Mouse (Mus musculus) bone marrow, adult 2 months (tissue): ENCODE measurements around the gene Zscan12. TPM values are rescaled to one million over a fixed set of nuclear protein-coding genes. Genes with fewer than 3 reads are reported as not detected.

Source experiments
- H3K27ac ChIP-seq: fragments of 200-500 bp; 2 replicates; pipeline ENCODE4 v1.5.1; 2012; ENCODE audit warnings: low read depth, mild to moderate bottlenecking, control low read depth, inconsistent platforms, low read length; ENCODE audit not compliant: control insufficient read depth, poor library complexity, insufficient read depth
- H3K4me1 ChIP-seq: fragments of 200-500 bp; 2 replicates; pipeline ENCODE4 v1.6.1; 2011; ENCODE audit warnings: low read length; ENCODE audit not compliant: control insufficient read depth, insufficient read depth
- H3K4me3 ChIP-seq: fragments of 200-500 bp; replicated peaks from 2 replicates; pipeline ENCODE3; 2011; ENCODE audit warnings: mild to moderate bottlenecking, low read depth, low read length, control low read depth; ENCODE audit not compliant: control insufficient read depth
- CTCF ChIP-seq: fragments of 200-500 bp; IDR thresholded peaks from 2 replicates; pipeline ENCODE4 v1.5.1; 2011; ENCODE audit warnings: low read length, control low read depth; ENCODE audit not compliant: control insufficient read depth, insufficient read depth
- POLR2A ChIP-seq: fragments of 200-500 bp; IDR thresholded peaks from 2 replicates; pipeline ENCODE4 v1.6.1; 2011; ENCODE audit warnings: low read depth, mild to moderate bottlenecking, control low read depth, low read length, borderline replicate concordance; ENCODE audit not compliant: control insufficient read depth
- WGBS: fragments of 180-500 bp; shearing (Covaris S2); methylation state at CpG from one replicate; pipeline ENCODE4 v1.1.7; 2018; 5-methylcytosine and 5-hydroxymethylcytosine counted together
- polyA plus RNA-seq: library from polyadenylated mRNA; stranded (reverse); fragments of >200 nt; gene quantifications from 2 replicates; pipeline ENCODE4 v1.2.4, GENCODE M21; 2011; ENCODE audit warnings: low replicate concordance; ENCODE audit not compliant: missing spikeins, insufficient read depth, insufficient read length

Gene Zscan12
- polyA plus RNA-seq, 1 experiment, result 5.9 TPM

- WGBS, result 1% methylated on average over 24 of the region's 24 CpGs
- Histone ChIP-seq H3K4me3 (no peak overlapping the region), H3K27ac (no peak overlapping the region), H3K4me1 (no peaks in the 10 kb centered on the region)
- TF ChIP-seq CTCF, result peak; percentile 51; the same call in 1 of the 2 replicates
- TF ChIP-seq POLR2A, result no peak
Observed at GRCm38 (mm10) chr13:21326657-21327211, 35.9 kb upstream of the Zscan12 start.

- Histone ChIP-seq H3K4me3 (no peak overlapping the region), H3K27ac (no peak overlapping the region), H3K4me1 (no peaks in the 10 kb centered on the region)
- no peak for TF ChIP-seq CTCF
- no peak for TF ChIP-seq POLR2A
- 7% methylated on average over 9 of the region's 9 CpGs for WGBS
Observed at GRCm38 (mm10) chr13:21327424-21327823, 35.2 kb upstream of the Zscan12 start.

GRCm38 (mm10) chr13:21346610-21347009 lies 16.0 kb upstream of the Zscan12 start, which contains the start of gene Olfr1367:
Olfr1367 (plus strand) TSS chr13:21346910.
- WGBS, result 81% methylated on average over 1 of the region's 1 CpGs
- TF ChIP-seq POLR2A (no peak), CTCF (no peak)
- no peaks in the 10 kb centered on the region for H3K4me1 ChIP-seq

GRCm38 (mm10) chr13:21350593-21350992 lies 12.0 kb upstream of the Zscan12 start:
- Histone ChIP-seq H3K27ac (no peak overlapping the region), H3K4me3 (no peak overlapping the region), H3K4me1 (no peaks in the 10 kb centered on the region)
- no peak for TF ChIP-seq CTCF
- TF ChIP-seq POLR2A, result no peak

More at GRCm38 (mm10) chr13:21346610-21347009, 16.0 kb upstream of the Zscan12 start, which contains the start of gene Olfr1367:
- H3K27ac ChIP-seq, result no peak within 1 kb of the TSS
- H3K4me3 ChIP-seq, result no peak within 1 kb of the TSS

- WGBS, result 88% methylated on average over 12 of the region's 12 CpGs
- TF ChIP-seq POLR2A, result no peak
- TF ChIP-seq CTCF, result no peak
- H3K4me3 ChIP-seq, result no peak overlapping the region
- H3K27ac ChIP-seq, result no peak overlapping the region
- no peaks in the 10 kb centered on the region for H3K4me1 ChIP-seq
Observed at GRCm38 (mm10) chr13:21363719-21364118, 1.1 kb downstream of the Zscan12 start.

- no peak overlapping the region for H3K4me3 ChIP-seq
- H3K4me1 ChIP-seq, result no peaks in the 10 kb centered on the region
- WGBS, result 68% methylated on average over 6 of the region's 6 CpGs
- TF ChIP-seq CTCF, result no peak
- TF ChIP-seq POLR2A, result no peak
- no peak overlapping the region for H3K27ac ChIP-seq
Observed at GRCm38 (mm10) chr13:21366635-21367034, 4.0 kb downstream of the Zscan12 start.

- TF ChIP-seq CTCF, result no peak
- no peak for TF ChIP-seq POLR2A
- Histone ChIP-seq H3K4me3 (no peak overlapping the region), H3K4me1 (no peaks in the 10 kb centered on the region), H3K27ac (no peak overlapping the region)
- WGBS, result 85% methylated on average over 2 of the region's 2 CpGs
Observed at GRCm38 (mm10) chr13:21372700-21373099, 10.1 kb downstream of the Zscan12 start.

GRCm38 (mm10) chr13:21377773-21378172 lies 15.2 kb downstream of the Zscan12 start:
- H3K4me1 ChIP-seq, result no peaks in the 10 kb centered on the region
- H3K4me3 ChIP-seq, result no peak overlapping the region
- H3K27ac ChIP-seq, result no peak overlapping the region
- no peak for TF ChIP-seq CTCF
- no peak for TF ChIP-seq POLR2A
- WGBS, result 78% methylated on average over 2 of the region's 2 CpGs

- no peak overlapping the region for H3K27ac ChIP-seq
- WGBS, result 84% methylated on average over 1 of the region's 1 CpGs
- H3K4me1 ChIP-seq, result no peaks in the 10 kb centered on the region
- no peak for TF ChIP-seq CTCF
- TF ChIP-seq POLR2A, result no peak
- H3K4me3 ChIP-seq, result no peak overlapping the region
Observed at GRCm38 (mm10) chr13:21395211-21395610, 32.6 kb downstream of the Zscan12 start.
